Mouse (Mus musculus): ENCODE data around the gene Trim8. TPM values are rescaled to one million over a fixed set of nuclear protein-coding genes. Genes with fewer than 3 reads are reported as not detected.
A peak's percentile ranks its signal among the peaks of the same experiment; 100 is the strongest.

Gene Trim8
- total RNA-seq, 1 experiment from 2014 or later, result 39.3 TPM

- DNase-seq, result peak; percentile 85
Measured at GRCm38 (mm10) chr19:46523480-46524151, 22.1 kb downstream of the Trim8 start.

DNA sequence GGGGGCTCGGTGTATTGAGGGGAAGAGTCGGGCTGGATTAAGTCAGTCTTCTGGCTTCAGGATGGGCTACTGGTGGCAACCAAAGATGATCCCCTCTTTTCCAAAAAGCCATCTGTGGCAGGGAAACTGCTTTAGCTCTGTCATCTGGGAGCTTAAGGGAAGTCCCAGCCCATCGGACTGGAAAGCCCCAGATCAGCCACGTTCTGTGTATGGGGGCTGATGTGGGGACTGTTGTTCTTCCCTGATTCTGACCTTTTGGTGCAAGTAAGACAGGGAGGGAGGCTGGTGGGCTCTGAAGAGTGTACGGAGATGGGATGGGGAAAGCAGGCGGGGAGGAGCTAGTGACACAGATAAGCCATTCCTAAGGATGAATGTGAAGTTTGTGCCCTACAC is 22.6 kb downstream of the Trim8 start:
- DNase-seq, result no peak

DNA sequence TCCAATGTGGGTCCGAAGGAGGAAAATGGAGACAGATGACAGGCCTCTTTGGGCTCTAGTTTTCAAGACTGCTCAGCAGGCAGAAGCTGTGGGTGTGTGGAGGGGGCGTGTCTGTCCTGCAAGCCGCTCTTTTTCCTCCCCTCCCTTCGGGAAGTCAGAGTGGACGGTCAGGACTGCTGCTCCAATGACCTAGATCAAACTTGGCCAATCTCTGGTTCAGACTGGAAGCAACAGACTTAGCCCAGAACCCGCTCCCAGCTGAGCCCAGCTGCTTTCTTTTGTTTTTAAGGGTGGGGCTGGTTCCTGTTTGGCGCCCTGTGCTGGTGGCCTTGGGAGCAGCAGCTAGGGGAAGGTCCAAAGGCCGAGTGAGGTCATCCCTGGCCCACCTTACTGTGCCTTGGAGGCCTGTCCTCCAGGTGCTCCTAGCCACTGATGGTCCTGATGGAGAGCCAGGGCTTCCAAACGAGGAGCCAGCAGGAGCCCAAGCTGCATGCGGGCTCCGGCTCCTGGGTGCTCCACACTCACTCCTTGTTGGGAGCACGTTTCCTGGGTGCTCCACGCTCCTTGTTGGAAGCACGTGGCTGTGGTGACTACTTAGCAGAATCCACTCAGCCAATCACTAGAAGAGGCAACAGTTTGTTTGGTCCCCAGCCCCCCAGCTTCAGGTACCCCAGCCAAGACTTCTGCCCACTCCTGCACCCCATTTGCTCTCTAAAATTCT is 23.3 kb downstream of the Trim8 start:
- DNase-seq, result peak; percentile 73

DNA sequence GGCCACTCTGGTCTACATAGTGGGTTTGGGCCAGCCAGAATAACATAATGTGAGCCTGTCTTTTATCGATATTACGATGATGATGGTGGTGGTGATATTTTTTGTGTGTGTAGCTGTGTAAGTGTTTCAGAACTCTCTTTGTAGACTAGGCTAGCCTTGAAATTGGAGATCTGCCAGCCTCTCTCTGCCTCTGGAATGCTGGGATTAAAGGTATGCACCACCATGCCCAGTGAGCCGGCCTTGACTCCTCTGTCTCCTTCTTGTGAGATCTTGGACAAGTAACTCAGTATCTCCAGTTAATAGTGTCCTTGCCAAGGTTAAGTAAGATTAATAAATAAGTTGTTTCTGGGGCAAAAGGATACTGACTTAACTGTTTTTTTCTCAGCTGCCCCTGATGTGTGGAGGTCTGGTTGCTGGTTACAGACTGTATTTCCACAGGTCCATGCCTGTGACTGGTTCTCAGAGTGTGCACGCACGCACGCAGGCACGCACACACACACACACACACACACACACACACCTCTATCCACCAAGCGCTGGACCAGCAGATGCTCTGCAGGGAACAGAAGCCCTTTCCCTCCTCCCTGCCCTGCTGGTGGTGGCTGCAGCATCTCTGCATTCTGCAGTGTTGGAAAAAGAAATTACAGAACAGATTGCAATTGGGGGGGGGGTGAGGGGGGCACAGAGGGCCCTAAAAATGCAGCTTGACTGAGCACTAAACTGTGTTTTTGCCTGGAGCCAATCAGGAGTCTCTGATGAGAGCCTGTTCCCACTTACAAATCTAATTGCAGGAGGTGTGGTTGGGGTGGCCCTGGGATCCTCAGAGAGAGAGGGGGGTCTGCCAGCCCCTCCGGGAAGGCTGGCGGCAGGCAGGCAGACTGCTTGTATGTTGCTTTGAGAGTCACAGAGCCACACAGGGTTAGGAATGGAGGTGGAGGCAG is 24.5 kb downstream of the Trim8 start:
- DNase-seq, result no peak

DNA sequence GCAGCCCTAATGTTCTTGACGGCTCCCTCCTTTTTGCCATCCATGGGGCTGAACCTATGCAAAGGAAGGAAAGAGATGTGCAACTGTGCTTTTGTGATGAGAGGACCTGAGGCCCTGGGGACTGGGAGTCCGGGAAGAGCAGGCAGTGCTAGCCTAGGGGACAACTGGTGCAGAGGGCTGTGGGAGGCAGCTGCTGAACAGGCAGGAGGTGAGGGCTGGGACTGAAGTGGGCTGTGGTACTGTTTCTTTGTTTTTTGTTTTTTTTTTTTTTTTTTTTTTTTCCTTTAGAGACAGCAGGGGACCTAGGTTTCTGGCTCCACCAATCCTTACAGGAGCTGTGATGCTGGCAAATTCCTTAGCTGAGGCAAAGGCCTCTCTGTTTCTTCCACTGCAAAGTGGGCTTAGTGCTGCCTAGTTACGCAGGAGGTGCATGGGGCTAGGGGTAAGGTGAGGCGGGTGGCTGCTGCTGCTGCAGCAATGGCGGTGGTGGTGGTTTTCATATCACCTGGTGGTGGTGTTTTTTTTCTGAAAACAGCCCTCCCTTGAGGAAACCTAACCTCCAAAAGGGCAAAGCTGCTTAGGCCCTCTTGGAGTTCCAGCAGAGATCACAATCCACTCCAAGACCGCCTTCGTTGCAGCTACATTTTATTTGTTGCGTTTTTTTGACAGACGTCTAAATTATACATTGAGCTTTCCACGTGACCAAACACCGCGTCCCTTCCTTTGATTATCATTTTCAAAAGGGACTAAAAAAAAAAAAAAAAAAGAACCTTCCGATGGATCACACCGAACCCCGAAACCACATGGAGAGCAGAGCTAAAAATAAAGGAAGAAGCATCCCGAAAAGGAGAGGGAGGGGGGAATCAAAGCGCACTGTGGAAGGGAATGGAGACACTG is 26.4 kb downstream of the Trim8 start:
- DNase-seq, result no peak

GRCm38 (mm10) chr19:46528529-46529213 is 27.2 kb downstream of the Trim8 start:
- DNase-seq, result peak; percentile 89

GRCm38 (mm10) chr19:46529601-46530448 is 28.3 kb downstream of the Trim8 start:
- DNase-seq, result no peak

GRCm38 (mm10) chr19:46530449-46530990 is 29.0 kb downstream of the Trim8 start:
- DNase-seq, result no peak

GRCm38 (mm10) chr19:46531071-46532030 is 29.8 kb downstream of the Trim8 start:
- DNase-seq, result no peak

DNA sequence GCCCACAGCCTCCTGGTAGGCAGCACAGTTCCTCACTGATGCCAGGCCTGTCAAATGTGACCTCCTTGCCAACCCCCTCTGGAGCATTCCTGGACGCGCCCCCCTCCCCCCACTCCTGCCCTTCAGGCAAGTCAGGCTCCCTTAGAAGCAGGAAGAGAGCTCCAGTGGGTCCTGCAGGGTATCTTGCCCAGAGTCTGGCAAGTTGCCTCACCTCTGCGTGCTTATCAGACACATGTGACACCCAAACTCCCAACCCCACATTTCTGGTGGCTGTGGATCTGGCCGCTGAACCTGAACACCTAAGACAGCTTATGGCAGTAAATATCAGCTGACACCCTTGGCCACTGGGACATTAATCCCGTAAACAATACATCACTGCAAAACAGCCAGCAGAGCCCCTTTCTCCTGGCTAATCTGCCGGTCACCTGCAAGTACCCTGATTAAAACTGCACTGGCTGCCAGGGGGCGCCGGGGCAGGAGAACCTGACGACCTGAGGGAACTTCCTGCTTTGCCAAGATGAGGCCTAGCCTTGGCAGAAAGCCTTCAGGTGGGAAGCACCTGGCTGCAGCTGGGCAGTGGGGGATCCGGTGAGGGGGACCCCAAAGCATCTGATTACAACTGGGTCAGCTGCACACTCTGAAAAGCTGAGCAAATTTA is 30.7 kb downstream of the Trim8 start:
- peak; percentile 64 for DNase-seq

DNA sequence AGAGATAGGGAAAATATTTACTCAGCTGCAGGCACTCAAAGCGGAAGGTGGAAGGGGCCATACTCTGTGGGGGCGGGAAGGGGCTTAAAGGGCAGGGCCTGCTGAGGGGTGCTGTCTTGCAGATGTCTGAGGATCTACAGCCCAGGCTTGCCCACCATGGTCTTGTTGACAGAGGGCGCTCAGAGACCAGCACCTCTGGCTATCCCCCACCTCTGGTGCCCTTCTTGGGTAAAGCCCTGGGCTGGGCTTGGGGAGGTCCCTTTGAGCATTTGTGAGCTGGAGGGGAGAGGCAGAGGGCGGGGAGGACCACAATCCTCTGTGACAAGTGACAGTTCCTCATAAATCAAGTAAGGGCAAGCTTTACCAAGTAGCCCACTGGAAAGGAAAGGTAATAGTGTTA is 31.6 kb downstream of the Trim8 start:
- DNase-seq, result no peak

GRCm38 (mm10) chr19:46533525-46533924 is 32.0 kb downstream of the Trim8 start:
- DNase-seq, result no peak

GRCm38 (mm10) chr19:46534542-46535098 is 33.1 kb downstream of the Trim8 start:
- DNase-seq, result no peak

DNA sequence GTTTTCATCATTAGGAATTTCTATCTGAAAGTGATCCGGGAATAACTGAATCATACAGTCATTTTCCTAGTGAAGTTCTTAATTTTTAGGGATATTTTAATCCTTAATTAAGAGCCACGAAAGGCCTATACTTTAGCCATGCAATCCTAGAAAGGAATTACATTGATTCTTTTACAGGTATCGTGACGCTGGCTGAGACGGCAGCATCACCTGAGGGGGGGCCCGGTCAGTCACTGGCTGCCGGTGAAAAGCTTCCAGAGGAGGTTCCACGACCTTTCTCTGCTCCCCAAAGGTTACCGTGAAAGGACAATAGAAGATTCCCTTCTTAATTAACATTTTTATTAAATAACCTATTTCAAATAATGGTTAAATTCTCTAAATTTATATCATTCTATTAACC is 35.9 kb downstream of the Trim8 start:
- no peak for DNase-seq

- no peak for DNase-seq
Measured at GRCm38 (mm10) chr19:46538213-46538612, 36.7 kb downstream of the Trim8 start.

- no peak for DNase-seq
Measured at GRCm38 (mm10) chr19:46542750-46543149, 41.2 kb downstream of the Trim8 start.

- no peak for DNase-seq
Measured at GRCm38 (mm10) chr19:46547565-46547964, 46.1 kb downstream of the Trim8 start.

GRCm38 (mm10) chr19:46548110-46548509 is 46.6 kb downstream of the Trim8 start:
- DNase-seq, result no peak
